Mouse (Mus musculus): Measurements from ENCODE around the gene Kank2. TPM values are rescaled to one million over a fixed set of nuclear protein-coding genes. Genes with fewer than 3 reads are reported as not detected.

The Kank2 gene
- polyA plus RNA-seq, 2 experiments from 2014 or later: not detected

Other genes with a start within 250 kb of the Kank2 start
- gene Timm29, start 206.0 kb downstream of the Kank2 start, polyA plus RNA-seq (2017; shearing (Covaris generic)): 1 to 10 TPM; 3.2 to 6.1 TPM
- gene Yipf2, start 205.9 kb downstream of the Kank2 start, polyA plus RNA-seq (2017; shearing (Covaris generic)): 10 to 100 TPM; 19.6 to 30.7 TPM
- gene Smarca4, start 182.6 kb downstream of the Kank2 start, polyA plus RNA-seq (2017; shearing (Covaris generic)): 10 to 100 TPM; 22.7 to 24.1 TPM
- 10 to 100 TPM; 17.9 to 42.0 TPM for gene Ldlr, start 75.3 kb downstream of the Kank2 start, polyA plus RNA-seq (2017; shearing (Covaris generic))
- gene Spc24, start 38.4 kb downstream of the Kank2 start, polyA plus RNA-seq (2017; shearing (Covaris generic)): 10 to 100 TPM in 1 of 2 experiments, 1 to 10 TPM in 1; 6.5 to 13.5 TPM
- not detected for gene Angptl8, start 36.8 kb upstream of the Kank2 start, polyA plus RNA-seq (2017; shearing (Covaris generic))
- gene Dock6, start 53.9 kb upstream of the Kank2 start, polyA plus RNA-seq (2017; shearing (Covaris generic)): 1 to 10 TPM in 1 of 2 experiments, under 1 TPM in 1; 0.61 to 1.4 TPM
- 10 to 100 TPM in 1 of 2 experiments, 1 to 10 TPM in 1; 8.4 to 11.3 TPM for gene Rab3d, start 119.4 kb upstream of the Kank2 start, polyA plus RNA-seq (2017; shearing (Covaris generic))
- under 1 TPM in 1 of 2 experiments, not detected in 1; 0.94 TPM for gene Ccdc159, start 128.7 kb upstream of the Kank2 start, polyA plus RNA-seq (2017; shearing (Covaris generic))
- gene Tmem205, start 128.8 kb upstream of the Kank2 start, polyA plus RNA-seq (2017; shearing (Covaris generic)): 1 to 10 TPM; 8.0 to 8.7 TPM
- gene Plppr2, start 138.3 kb upstream of the Kank2 start, polyA plus RNA-seq (2017; shearing (Covaris generic)): under 1 TPM; 0.28 to 0.90 TPM
- 10 to 100 TPM in 1 of 2 experiments, 1 to 10 TPM in 1; 3.2 to 13.5 TPM for gene Swsap1, start 157.0 kb upstream of the Kank2 start, polyA plus RNA-seq (2017; shearing (Covaris generic))
- not detected for gene Epor, start 164.8 kb upstream of the Kank2 start, polyA plus RNA-seq (2017; shearing (Covaris generic))
- not detected for gene Rgl3, start 190.7 kb upstream of the Kank2 start, polyA plus RNA-seq (2017; shearing (Covaris generic))
- not detected for gene Ccdc151, start 203.9 kb upstream of the Kank2 start, polyA plus RNA-seq (2017; shearing (Covaris generic))
- gene Prkcsh, start 204.1 kb upstream of the Kank2 start, polyA plus RNA-seq (2017; shearing (Covaris generic)): 10 to 100 TPM; 31.5 to 37.6 TPM